ENCODE assay signal across 9 mouse cellular contexts in the genomic region with DNA sequence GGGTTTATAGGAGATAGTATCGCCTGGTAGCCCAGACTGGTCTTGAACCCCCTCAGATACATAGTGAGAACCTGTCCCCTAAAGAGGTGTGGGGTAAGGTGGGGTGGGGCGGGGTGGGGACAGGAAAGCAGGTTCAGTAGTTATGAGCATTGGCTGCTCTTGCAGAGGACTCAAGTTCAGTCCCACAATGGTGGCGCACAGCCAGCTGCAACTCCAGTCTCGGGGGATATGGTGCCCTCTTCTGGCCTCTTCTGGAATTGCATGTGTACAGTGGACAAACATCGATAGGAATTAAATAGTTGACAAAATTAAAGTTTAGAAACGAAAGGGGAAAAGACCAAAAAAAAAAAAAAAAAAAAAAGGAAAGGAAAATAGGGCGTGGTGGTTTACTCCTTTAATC. TPM values are rescaled to one million over a fixed set of nuclear protein-coding genes. Genes with fewer than 3 reads are reported as not detected.
DNase-seq lines count a peak whose midpoint lies in the region; ATAC-seq lines count a peak whose summit lies in the region.
"Had no signal": no experiment of that assay in that cellular context is flagged by ENCODE, and none has a peak within 500 bp of the region (broad histone marks: within the 10 kb centered on the region; RNA-seq: fewer than 3 reads in every experiment).

No protein-coding gene starts in this region.

- no peak overlapping the region for H3K4me2 ChIP-seq in forebrain, embryonic 12.5 days
- H3K4me2 ChIP-seq: liver, embryonic 15.5 days had no signal

- H3K4me1 ChIP-seq in forebrain, embryonic 10.5 days = peaks cover 26% of the 10 kb centered on the region
- peaks cover 18% of the 10 kb centered on the region for H3K4me1 ChIP-seq in forebrain, embryonic 12.5 days

- DNase-seq in forebrain, embryonic 10.5 days (ENCODE audit: extremely low spot score, low spot score) = peak; percentile 58
- peak; percentile 68 for DNase-seq in T-cell, adult 2 months (ENCODE audit: low spot score)
- peak; percentile 84 to 88 for DNase-seq in cerebellum, postnatal 36 days
- peak; percentile 76 to 78 for DNase-seq in gastrocnemius, postnatal 36 days
- DNase-seq in layer of hippocampus, postnatal 14 days (ENCODE audit: low spot score in 2 of 2) = peak; percentile 78 to 82
- DNase-seq in spleen, postnatal 14 days (ENCODE audit: low spot score in 2 of 2) = peak; percentile 59 to 79

- peaks cover 28% of the 10 kb centered on the region for H3K27me3 ChIP-seq in forebrain, embryonic 10.5 days (ENCODE audit: poor library complexity, severe bottlenecking)
- peaks cover 21% of the 10 kb centered on the region; the same call in 1 of the 2 replicates for H3K27me3 ChIP-seq in forebrain, embryonic 12.5 days

- H3K36me3 ChIP-seq in forebrain, embryonic 10.5 days (replicated peaks) = no peaks in the 10 kb centered on the region
- H3K36me3 ChIP-seq in forebrain, embryonic 12.5 days (replicated peaks) = no peaks in the 10 kb centered on the region
- H3K36me3 ChIP-seq: liver, embryonic 15.5 days had no signal

- no peak overlapping the region for H3K9ac ChIP-seq in forebrain, embryonic 12.5 days
- H3K9ac ChIP-seq: liver, embryonic 15.5 days had no signal

- peaks cover 6% of the 10 kb centered on the region; the same call in 1 of the 2 replicates for H3K9me3 ChIP-seq in forebrain, embryonic 10.5 days
- H3K9me3 ChIP-seq in forebrain, embryonic 12.5 days = no peaks in the 10 kb centered on the region
- H3K9me3 ChIP-seq: liver, embryonic 15.5 days had no signal

- no peak for ATAC-seq in forebrain, embryonic 12.5 days (ENCODE audit: low FRiP score)
- peak; percentile 80 for ATAC-seq in megakaryocyte, adult 5-6 weeks (ENCODE audit: poor library complexity, severe bottlenecking)

- H3K4me3 ChIP-seq in forebrain, embryonic 10.5 days = no peak overlapping the region
- no peak overlapping the region for H3K4me3 ChIP-seq in forebrain, embryonic 12.5 days (replicated peaks)
- H3K4me3 ChIP-seq: liver, embryonic 15.5 days had no signal

- no peak overlapping the region for H3K27ac ChIP-seq in forebrain, embryonic 10.5 days
- no peak overlapping the region for H3K27ac ChIP-seq in forebrain, embryonic 12.5 days
- H3K27ac ChIP-seq: liver, embryonic 15.5 days had no signal

- intact Hi-C loops in gastrocnemius, postnatal 36 days (cut with DNase I) = no loop called here

- WGBS in forebrain, embryonic 10.5 days = 55% methylated on average over 7 of the region's 7 CpGs
- WGBS in forebrain, embryonic 12.5 days = 52% methylated on average over 7 of the region's 7 CpGs

RNA-seq across cellular contexts. Expression of gene Gins2, which starts 10.4 kb away (rescaled TPM):
- polyA plus RNA-seq in forebrain, embryonic 10.5 days (2016; fragmentation: Nextera tagmentation; extraction: Ambion mirVana) = 154 and 158 TPM in 2 replicates
- polyA plus RNA-seq in forebrain, embryonic 12.5 days (2016; fragmentation: Nextera tagmentation; extraction: Ambion mirVana) = 83.2 and 84.8 TPM in 2 replicates
- total RNA-seq in gastrocnemius, postnatal 36 days (2021) = under 1 TPM; 0.66 to 0.94 TPM
- 1 to 10 TPM; 2.0 to 3.4 TPM for total RNA-seq in layer of hippocampus, postnatal 14 days (2021)
- total RNA-seq in megakaryocyte, adult 5-6 weeks (2015) = 28.3 and 31.8 TPM in 2 replicates
- 23.2 and 28.9 TPM in 2 replicates for total RNA-seq in megakaryocyte, adult 5-6 weeks (2017)

RNA-seq across cellular contexts. Expression of gene 1190005I06Rik, which starts 47.9 kb away (rescaled TPM):
- 2.3 and 2.8 TPM in 2 replicates for polyA plus RNA-seq in forebrain, embryonic 10.5 days (2016; fragmentation: Nextera tagmentation; extraction: Ambion mirVana)
- 1.7 and 3.1 TPM in 2 replicates for polyA plus RNA-seq in forebrain, embryonic 12.5 days (2016; fragmentation: Nextera tagmentation; extraction: Ambion mirVana)
- total RNA-seq in gastrocnemius, postnatal 36 days (2021) = 1 to 10 TPM in 1 of 2 experiments, under 1 TPM in 1; 0.84 to 1.5 TPM
- total RNA-seq in layer of hippocampus, postnatal 14 days (2021) = 10 to 100 TPM in 1 of 2 experiments, 1 to 10 TPM in 1; 9.5 to 10.6 TPM
- 0.18 TPM in 1 of 2 replicates, not detected in the other for total RNA-seq in megakaryocyte, adult 5-6 weeks (2015)
- total RNA-seq in megakaryocyte, adult 5-6 weeks (2017) = not detected in 2 replicates

Comparison
In these comparisons a context has a peak if more than half of its experiments do, and no peak if none do; other contexts are left out.
1. RNA of gene Gins2, which starts 10.4 kb away (total RNA-seq): 23.2 to 31.8 TPM in megakaryocyte, adult 5-6 weeks; 2.0 to 3.4 TPM in layer of hippocampus, postnatal 14 days and 0.66 to 0.94 TPM in gastrocnemius, postnatal 36 days; every median in the first group is over 4 times any median in the second.
2. RNA of gene 1190005I06Rik, which starts 47.9 kb away (total RNA-seq): 9.5 to 10.6 TPM in layer of hippocampus, postnatal 14 days; 0.84 to 1.5 TPM in gastrocnemius, postnatal 36 days and 0.18 TPM in megakaryocyte, adult 5-6 weeks; every median in the first group is over 4 times any median in the second.
3. Peak in every context shown above with its lines, with median percentiles within 50 percentile points of each other: DNase-seq.